Mouse (Mus musculus) stomach, embryonic 14.5 days (tissue): Measurements from ENCODE around the gene Ghr. TPM values are rescaled to one million over a fixed set of nuclear protein-coding genes. Genes with fewer than 3 reads are reported as not detected.

Experiments used
- ATAC-seq: fragments of 200-750 bp; cut with Nextera tagmentation; 2 replicates; pipeline ENCODE4 v1.8.0; 2017; ENCODE audit warnings: low read depth, moderate TSS enrichment; ENCODE audit not compliant: insufficient number of reproducible peaks, insufficient read depth, low FRiP score
- H3K27ac ChIP-seq: fragments of 300-500 bp; sonication (generic); 2 replicates; pipeline ENCODE4 v1.5.1; 2014; ENCODE audit warnings: mild to moderate bottlenecking, low read length, moderate library complexity, mixed read lengths
- H3K27me3 ChIP-seq: fragments of 300-500 bp; sonication (generic); 2 replicates; pipeline ENCODE4 v1.6.1; 2014; ENCODE audit warnings: low read length, control low read depth, mixed read lengths; ENCODE audit not compliant: control insufficient read depth, insufficient read depth
- H3K36me3 ChIP-seq: fragments of 300-500 bp; sonication (generic); 2 replicates; pipeline ENCODE4 v1.6.1; 2014; ENCODE audit warnings: mild to moderate bottlenecking, control low read depth, low read length, moderate library complexity, mixed read lengths; ENCODE audit not compliant: control insufficient read depth, insufficient read depth
- H3K4me1 ChIP-seq: fragments of 300-500 bp; sonication (generic); 2 replicates; pipeline ENCODE4 v1.6.1; 2014; ENCODE audit warnings: low read length, control low read depth, mixed read lengths; ENCODE audit not compliant: control insufficient read depth, insufficient read depth
- H3K4me2 ChIP-seq: fragments of 300-500 bp; sonication (generic); replicated peaks from 2 replicates; pipeline ENCODE4 v1.6.1; 2014; ENCODE audit warnings: low read depth, low read length, control low read depth
- H3K4me3 ChIP-seq: fragments of 300-500 bp; sonication (generic); 2 replicates; pipeline ENCODE4 v1.5.1; 2014; ENCODE audit warnings: low read depth, low read length, control low read depth
- H3K9ac ChIP-seq: fragments of 300-500 bp; sonication (generic); replicated peaks from 2 replicates; pipeline ENCODE4 v1.6.1; 2014; ENCODE audit warnings: low read depth, mild to moderate bottlenecking, control low read depth, low read length, moderate library complexity, mixed read lengths
- H3K9me3 ChIP-seq: fragments of 300-500 bp; sonication (generic); 2 replicates; pipeline ENCODE4 v1.6.1; 2016; ENCODE audit warnings: low read depth, low read length, control low read depth; ENCODE audit not compliant: control insufficient read depth
- WGBS: fragments of 180-500 bp; shearing (Covaris S2); extraction: QIAGEN DNeasy Blood & Tissue Kit; methylation state at CpG from one replicate; pipeline ENCODE4 v1.1.7; 2014; 5-methylcytosine and 5-hydroxymethylcytosine counted together
- polyA plus RNA-seq: library from polyadenylated mRNA; unstranded; fragments of >200 nt; fragmentation: Nextera tagmentation; extraction: Ambion mirVana; gene quantifications from 2 replicates; pipeline ENCODE4 v1.2.1, GENCODE M21; 2014

Ghr gene
- polyA plus RNA-seq, 1 experiment from 2014 or later = 149 TPM

GRCm38 (mm10) chr15:3399196-3399595, 184.1 kb downstream of the Ghr start:
- Histone ChIP-seq H3K27me3 (no peaks in the 10 kb centered on the region), H3K4me1 (peaks cover 9% of the 10 kb centered on the region; the same call in 1 of the 2 replicates), H3K36me3 (no peaks in the 10 kb centered on the region), H3K27ac (no peak overlapping the region), H3K9me3 (no peaks in the 10 kb centered on the region), H3K4me2 (no peak overlapping the region), H3K9ac (no peak overlapping the region), H3K4me3 (no peak overlapping the region)
- no peak for ATAC-seq

- H3K36me3 ChIP-seq = no peaks in the 10 kb centered on the region
- H3K9ac ChIP-seq = no peak overlapping the region
- ATAC-seq = no peak
- 69% methylated on average over 3 of the region's 3 CpGs for WGBS
- no peaks in the 10 kb centered on the region for H3K9me3 ChIP-seq
- H3K4me1 ChIP-seq = peaks cover 9% of the 10 kb centered on the region; the same call in 1 of the 2 replicates
- no peak overlapping the region for H3K27ac ChIP-seq
- no peaks in the 10 kb centered on the region for H3K27me3 ChIP-seq
- H3K4me3 ChIP-seq = no peak overlapping the region
- no peak overlapping the region for H3K4me2 ChIP-seq
Observed at GRCm38 (mm10) chr15:3397369-3398100, 185.8 kb downstream of the Ghr start.

DNA sequence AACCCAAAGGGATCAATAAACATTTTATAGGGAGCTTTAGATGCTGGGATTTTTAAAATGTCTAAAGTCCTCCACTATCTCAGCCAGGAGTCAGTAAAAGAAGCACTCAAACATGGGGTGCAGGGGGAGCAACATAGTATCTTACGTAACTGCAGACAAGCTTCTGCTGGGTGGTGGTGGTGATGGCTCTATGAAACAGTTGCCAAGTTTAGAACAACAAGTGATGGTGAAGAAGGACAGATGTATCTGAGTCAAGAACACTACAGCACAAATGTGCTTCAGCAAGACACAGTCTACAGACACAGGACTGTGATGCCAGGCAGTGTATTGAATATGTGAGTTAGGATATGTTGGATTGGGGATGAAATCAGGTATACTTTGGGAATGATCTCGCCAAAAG, 187.1 kb downstream of the Ghr start:
- WGBS = 85% methylated on average over 2 of the region's 2 CpGs
- no peaks in the 10 kb centered on the region for H3K36me3 ChIP-seq

GRCm38 (mm10) chr15:3395700-3396099, 187.6 kb downstream of the Ghr start:
- H3K4me3 ChIP-seq = no peak overlapping the region
- no peak overlapping the region for H3K4me2 ChIP-seq
- no peaks in the 10 kb centered on the region for H3K9me3 ChIP-seq
- no peak overlapping the region for H3K27ac ChIP-seq
- 71% methylated on average over 3 of the region's 3 CpGs for WGBS
- no peak for ATAC-seq
- H3K9ac ChIP-seq = no peak overlapping the region
- H3K27me3 ChIP-seq = no peaks in the 10 kb centered on the region
- peaks cover 9% of the 10 kb centered on the region; the same call in 1 of the 2 replicates for H3K4me1 ChIP-seq
- H3K36me3 ChIP-seq = no peaks in the 10 kb centered on the region

More for the DNA sequence above, 187.1 kb downstream of the Ghr start:
- ATAC-seq = no peak
- Histone ChIP-seq H3K9me3 (no peaks in the 10 kb centered on the region), H3K9ac (no peak overlapping the region), H3K4me3 (no peak overlapping the region), H3K27ac (no peak overlapping the region), H3K4me1 (peaks cover 9% of the 10 kb centered on the region; the same call in 1 of the 2 replicates), H3K27me3 (no peaks in the 10 kb centered on the region), H3K4me2 (no peak overlapping the region)

DNA sequence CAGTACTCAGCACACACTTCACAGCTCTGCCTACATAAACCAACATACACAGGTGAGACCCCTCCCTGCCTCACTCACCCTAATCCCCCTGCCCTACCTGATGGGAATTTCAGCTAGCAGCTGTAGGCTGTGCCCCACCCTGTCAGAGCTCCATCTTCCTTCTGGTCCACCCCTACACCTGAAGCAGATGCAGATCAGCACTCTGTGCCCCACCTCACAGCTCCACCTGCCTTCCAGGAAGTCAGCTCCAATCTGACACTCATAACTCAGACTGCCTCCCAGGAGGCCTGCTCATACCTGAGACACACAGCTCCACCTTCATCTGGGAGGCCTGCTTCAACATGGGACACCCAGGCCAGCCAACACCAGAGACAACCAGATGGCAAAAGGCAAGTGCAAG, 192.6 kb downstream of the Ghr start:
- Histone ChIP-seq H3K36me3 (no peaks in the 10 kb centered on the region), H3K4me2 (no peak overlapping the region), H3K4me3 (no peak overlapping the region), H3K4me1 (peaks cover 13% of the 10 kb centered on the region; the same call in 1 of the 2 replicates), H3K27me3 (no peaks in the 10 kb centered on the region), H3K9me3 (no peaks in the 10 kb centered on the region), H3K9ac (no peak overlapping the region), H3K27ac (no peak overlapping the region)
- no peak for ATAC-seq

- Histone ChIP-seq H3K4me3 (no peak overlapping the region), H3K9ac (no peak overlapping the region), H3K4me2 (no peak overlapping the region), H3K4me1 (peaks cover 18% of the 10 kb centered on the region; the same call in 1 of the 2 replicates), H3K27ac (peak overlapping the region; percentile 29; the same call in 1 of the 2 replicates), H3K9me3 (no peaks in the 10 kb centered on the region), H3K36me3 (no peaks in the 10 kb centered on the region), H3K27me3 (no peaks in the 10 kb centered on the region)
- no peak for ATAC-seq
Observed at GRCm38 (mm10) chr15:3389011-3389410, 194.3 kb downstream of the Ghr start.

DNA sequence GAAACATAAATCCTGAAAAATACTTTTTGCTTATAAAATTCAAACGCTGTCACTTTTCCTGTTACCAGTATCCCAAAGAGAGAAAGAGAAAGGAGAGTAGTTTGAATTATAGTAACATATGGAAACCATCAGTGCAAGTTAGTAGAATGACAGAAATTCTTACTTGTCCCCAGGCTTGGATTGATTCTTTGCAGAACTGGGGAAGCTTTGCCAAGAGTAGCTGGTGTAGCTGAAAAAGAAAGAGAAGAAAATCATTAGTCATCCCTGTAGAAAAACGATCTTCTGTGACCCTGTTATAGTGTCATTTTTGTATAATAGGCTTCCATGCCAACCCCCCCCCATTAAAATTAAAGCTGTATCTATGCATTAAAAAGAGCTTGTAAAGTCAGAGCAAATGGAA, 194.8 kb downstream of the Ghr start:
- H3K4me1 ChIP-seq = peaks cover 21% of the 10 kb centered on the region; the same call in 1 of the 2 replicates
- peak overlapping the region; percentile 29; the same call in 1 of the 2 replicates for H3K27ac ChIP-seq
- 32% methylated on average over 2 of the region's 2 CpGs for WGBS
- H3K9me3 ChIP-seq = no peaks in the 10 kb centered on the region
- H3K27me3 ChIP-seq = no peaks in the 10 kb centered on the region
- no peak overlapping the region for H3K4me3 ChIP-seq
- ATAC-seq = no peak; the same call in 1 of the 2 replicates
- H3K36me3 ChIP-seq = no peaks in the 10 kb centered on the region
- no peak overlapping the region for H3K9ac ChIP-seq
- H3K4me2 ChIP-seq = no peak overlapping the region

DNA sequence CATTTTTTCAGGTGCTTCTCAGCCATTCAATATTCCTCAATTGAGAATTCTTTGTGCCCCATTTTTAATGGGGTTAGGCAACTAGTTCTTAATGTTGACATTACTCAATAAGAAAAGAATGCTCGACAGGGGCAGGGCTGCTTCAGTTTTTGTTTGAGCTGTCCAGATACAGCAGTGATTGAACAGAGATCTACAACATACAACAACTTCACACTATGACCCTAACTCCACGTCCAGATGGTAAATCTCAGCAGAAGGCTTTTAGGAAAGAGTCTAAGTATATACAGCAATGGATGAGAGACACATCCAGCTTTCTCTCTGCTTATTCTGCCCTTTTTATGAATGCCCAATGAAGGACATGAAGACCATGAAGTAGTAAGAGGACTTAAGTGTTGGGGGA, 199.5 kb downstream of the Ghr start:
- no peak overlapping the region for H3K4me2 ChIP-seq
- 0 out of 2 replicates have a peak overlapping the region, but pooled peaks have one; percentile 22 for H3K27ac ChIP-seq
- WGBS = 16% methylated on average over 2 of the region's 2 CpGs
- H3K36me3 ChIP-seq = no peaks in the 10 kb centered on the region
- no peaks in the 10 kb centered on the region for H3K27me3 ChIP-seq
- no peaks in the 10 kb centered on the region for H3K9me3 ChIP-seq
- peaks cover 11% of the 10 kb centered on the region; the same call in 1 of the 2 replicates for H3K4me1 ChIP-seq
- H3K9ac ChIP-seq = no peak overlapping the region
- ATAC-seq = no peak
- H3K4me3 ChIP-seq = no peak overlapping the region
